Mouse (Mus musculus) hindbrain, postnatal 0 days (tissue): ENCODE measurements at regions not wholly inside any gene's neighbourhood (a gene's known extent, or its start where the extent isn't known, plus 50 kb on each side); places are given as distances from the start of the nearest gene placed in this dataset.

ENCODE experiments used
- ATAC-seq: fragments of 200-750 bp; cut with Nextera tagmentation; 2 replicates; pipeline ENCODE4 v1.8.0; 2017; ENCODE audit warnings: mild to moderate bottlenecking, moderate TSS enrichment, moderate library complexity
- DNase-seq: peaks from one replicate; pipeline ENCODE4 v3.0.0-alpha.2; 2015; ENCODE audit warnings: low spot score
- H3K27ac ChIP-seq: fragments of 300-500 bp; sonication (generic); 2 replicates; pipeline ENCODE4 v1.5.1; 2014; ENCODE audit warnings: mild to moderate bottlenecking
- H3K27me3 ChIP-seq: fragments of 300-500 bp; sonication (generic); 2 replicates; pipeline ENCODE4 v1.6.1; 2014; ENCODE audit warnings: low read length, mixed read lengths; ENCODE audit not compliant: insufficient read depth
- H3K36me3 ChIP-seq: fragments of 300-500 bp; sonication (generic); 2 replicates; pipeline ENCODE4 v1.6.1; 2014; ENCODE audit warnings: low read length, mixed read lengths; ENCODE audit not compliant: insufficient read depth
- H3K4me1 ChIP-seq: fragments of 300-500 bp; sonication (generic); 2 replicates; pipeline ENCODE4 v1.6.1; 2014; ENCODE audit warnings: antibody characterized with exemption, low read length, mixed read lengths; ENCODE audit not compliant: insufficient read depth
- H3K4me2 ChIP-seq: fragments of 300-500 bp; sonication (generic); 2 replicates; pipeline ENCODE4 v1.6.1; 2014; ENCODE audit warnings: low read depth, mild to moderate bottlenecking, low read length, moderate library complexity, mixed read lengths
- H3K4me3 ChIP-seq: fragments of 300-500 bp; sonication (generic); 2 replicates; pipeline ENCODE4 v1.5.1; 2014; ENCODE audit warnings: low read length
- H3K9ac ChIP-seq: fragments of 300-500 bp; sonication (generic); replicated peaks from 2 replicates; pipeline ENCODE4 v1.6.1; 2014; ENCODE audit warnings: mild to moderate bottlenecking, low read length, moderate library complexity, mixed read lengths
- H3K9me3 ChIP-seq: fragments of 300-500 bp; sonication (generic); 2 replicates; pipeline ENCODE4 v1.6.1; 2016; ENCODE audit warnings: low read length, mixed read lengths
- CTCF ChIP-seq: IDR thresholded peaks from 2 replicates; pipeline ENCODE4 v1.5.1; 2016; ENCODE audit warnings: antibody characterized with exemption, control low read depth, low read depth
- WGBS: fragments of 180-500 bp; shearing (Covaris S2); extraction: QIAGEN DNeasy Blood & Tissue Kit; methylation state at CpG from one replicate; pipeline ENCODE4 v1.1.7; 2014; 5-methylcytosine and 5-hydroxymethylcytosine counted together

DNA sequence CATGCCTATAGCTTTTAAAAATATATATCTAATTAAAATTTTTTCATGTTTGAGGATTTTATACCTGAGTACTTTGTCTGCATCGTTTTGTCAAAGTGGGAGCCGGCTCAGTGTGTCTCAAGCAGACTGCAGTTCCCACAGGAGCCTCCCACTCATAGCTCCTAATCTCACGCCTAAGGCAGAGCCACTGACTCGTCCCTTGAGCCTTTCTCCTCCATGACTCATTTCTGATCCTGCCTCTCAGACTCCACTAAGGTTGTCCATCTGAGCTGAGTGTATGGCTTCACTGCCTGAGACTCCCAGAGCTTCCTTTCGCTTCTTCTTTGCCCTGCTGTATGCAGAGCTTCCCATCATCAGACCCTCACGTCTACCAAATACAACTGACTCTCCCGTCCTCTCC lies 98.8 kb downstream of the Efnb2 start:
- no peak overlapping the region for H3K4me3 ChIP-seq
- H3K4me1 ChIP-seq = no peaks in the 10 kb centered on the region
- 84% methylated on average over 7 of the region's 7 CpGs for WGBS
- DNase-seq (no peak), ATAC-seq (no peak)
- no peaks in the 10 kb centered on the region for H3K9me3 ChIP-seq
- H3K9ac ChIP-seq = no peak overlapping the region
- TF ChIP-seq CTCF = no peak
- no peak overlapping the region for H3K27ac ChIP-seq
- no peak overlapping the region for H3K4me2 ChIP-seq
- no peaks in the 10 kb centered on the region for H3K27me3 ChIP-seq
- H3K36me3 ChIP-seq = no peaks in the 10 kb centered on the region

DNA sequence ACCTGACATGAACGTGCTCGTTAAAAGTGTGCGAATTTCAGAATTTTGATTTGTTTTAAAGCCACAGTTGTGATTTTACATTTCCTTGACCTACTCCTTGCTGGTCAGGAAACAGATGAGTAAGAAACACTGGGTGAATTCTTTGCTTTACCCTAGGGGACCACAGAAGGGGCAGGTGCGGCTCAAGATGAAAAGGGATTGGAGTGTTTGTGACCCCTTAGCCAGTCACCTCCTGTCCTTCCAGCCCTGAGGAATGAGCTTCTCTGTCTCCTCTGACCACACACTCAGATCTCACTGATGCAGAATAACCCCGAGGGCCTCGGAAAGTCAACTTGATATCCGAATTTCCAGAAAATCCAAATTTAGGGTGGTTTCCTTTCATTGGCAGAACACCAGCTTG lies 103.0 kb downstream of the Efnb2 start:
- no peak for TF ChIP-seq CTCF
- 90% methylated on average over 7 of the region's 7 CpGs for WGBS

DNA sequence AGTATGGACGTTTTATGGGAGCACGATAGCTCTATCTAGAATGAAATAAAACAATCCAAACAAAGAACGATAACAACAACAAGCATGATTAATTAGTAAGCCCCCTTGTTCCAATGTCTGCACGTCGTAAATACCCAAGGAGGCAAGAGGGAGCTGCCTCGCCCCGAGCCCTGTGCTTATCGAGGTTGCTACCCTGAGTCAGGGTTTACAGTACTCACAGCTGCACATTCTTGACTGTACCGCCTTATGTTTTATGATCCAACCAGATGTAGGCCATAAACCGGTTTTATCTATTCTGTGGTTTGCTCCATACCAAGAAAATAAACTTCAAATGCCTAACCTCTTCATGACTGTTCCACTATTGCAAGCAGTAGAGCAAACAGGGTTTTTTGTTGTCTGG lies 104.9 kb downstream of the Efnb2 start:
- no peak for TF ChIP-seq CTCF
- ATAC-seq = no peak
- H3K4me1 ChIP-seq = no peaks in the 10 kb centered on the region
- no peak overlapping the region for H3K4me3 ChIP-seq
- no peak overlapping the region for H3K4me2 ChIP-seq
- no peaks in the 10 kb centered on the region for H3K27me3 ChIP-seq
- no peaks in the 10 kb centered on the region for H3K9me3 ChIP-seq
- WGBS = 89% methylated on average over 10 of the region's 10 CpGs
- no peak overlapping the region for H3K9ac ChIP-seq
- no peak overlapping the region for H3K27ac ChIP-seq
- no peaks in the 10 kb centered on the region for H3K36me3 ChIP-seq
- no peak for DNase-seq

More for the DNA sequence above, 103.0 kb downstream of the Efnb2 start:
- Histone ChIP-seq H3K4me1 (no peaks in the 10 kb centered on the region), H3K9ac (no peak overlapping the region), H3K4me3 (no peak overlapping the region), H3K9me3 (no peaks in the 10 kb centered on the region), H3K36me3 (no peaks in the 10 kb centered on the region), H3K27me3 (no peaks in the 10 kb centered on the region), H3K27ac (no peak overlapping the region), H3K4me2 (no peak overlapping the region)
- no peak for DNase-seq
- ATAC-seq = no peak

DNA sequence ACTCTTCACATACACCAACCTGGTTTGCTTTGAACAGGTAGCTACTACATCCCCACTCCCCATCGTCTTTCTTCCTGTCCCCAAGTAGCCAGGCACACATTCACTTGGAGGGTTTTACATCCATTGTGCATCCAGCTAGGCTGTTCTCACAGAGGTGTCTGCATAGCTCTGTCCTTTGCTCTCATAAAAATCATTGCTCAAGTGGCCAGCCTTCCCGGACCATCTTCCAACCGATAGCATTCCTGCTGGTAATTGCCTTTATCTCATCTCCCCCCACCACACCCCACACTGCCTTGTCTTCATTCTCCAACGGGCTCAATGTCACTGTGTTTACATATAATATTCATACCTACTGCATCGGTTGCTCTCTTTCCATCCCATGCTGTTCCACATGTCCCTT lies 106.4 kb downstream of the Efnb2 start:
- no peak overlapping the region for H3K4me3 ChIP-seq
- H3K27ac ChIP-seq = no peak overlapping the region
- DNase-seq = no peak
- WGBS = 94% methylated on average over 5 of the region's 5 CpGs
- ATAC-seq = no peak
- H3K4me1 ChIP-seq = no peaks in the 10 kb centered on the region
- TF ChIP-seq CTCF = no peak
- H3K9ac ChIP-seq = no peak overlapping the region
- no peaks in the 10 kb centered on the region for H3K36me3 ChIP-seq
- H3K27me3 ChIP-seq = no peaks in the 10 kb centered on the region
- H3K9me3 ChIP-seq = no peaks in the 10 kb centered on the region
- no peak overlapping the region for H3K4me2 ChIP-seq

DNA sequence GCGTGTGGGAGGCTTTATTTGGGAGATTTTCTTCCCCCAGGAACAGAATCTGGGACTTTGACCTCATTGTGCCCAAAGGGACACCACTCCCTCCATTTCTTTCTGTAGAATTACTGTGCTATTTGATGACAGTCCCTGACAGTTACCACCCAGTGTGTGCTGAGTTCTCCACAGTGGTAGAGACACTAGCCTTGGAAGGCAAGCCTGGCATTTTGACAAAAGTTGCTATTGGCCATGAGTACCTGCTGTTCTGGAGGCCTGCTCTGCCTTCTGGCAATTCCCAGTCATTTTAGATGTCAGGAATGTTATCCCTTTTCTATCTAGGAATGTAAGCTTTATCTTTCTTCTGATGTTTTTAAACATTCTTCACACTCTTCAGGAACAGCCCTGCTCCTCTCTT lies 108.3 kb downstream of the Efnb2 start:
- no peak for TF ChIP-seq CTCF
- peak; percentile 56 for DNase-seq
- H3K4me1 ChIP-seq = no peaks in the 10 kb centered on the region
- no peak overlapping the region for H3K4me3 ChIP-seq
- H3K36me3 ChIP-seq = no peaks in the 10 kb centered on the region
- H3K9me3 ChIP-seq = no peaks in the 10 kb centered on the region
- no peak for ATAC-seq
- no peaks in the 10 kb centered on the region for H3K27me3 ChIP-seq
- H3K4me2 ChIP-seq = no peak overlapping the region
- no peak overlapping the region for H3K9ac ChIP-seq
- WGBS = 76% methylated on average over 1 of the region's 1 CpGs
- no peak overlapping the region for H3K27ac ChIP-seq

DNA sequence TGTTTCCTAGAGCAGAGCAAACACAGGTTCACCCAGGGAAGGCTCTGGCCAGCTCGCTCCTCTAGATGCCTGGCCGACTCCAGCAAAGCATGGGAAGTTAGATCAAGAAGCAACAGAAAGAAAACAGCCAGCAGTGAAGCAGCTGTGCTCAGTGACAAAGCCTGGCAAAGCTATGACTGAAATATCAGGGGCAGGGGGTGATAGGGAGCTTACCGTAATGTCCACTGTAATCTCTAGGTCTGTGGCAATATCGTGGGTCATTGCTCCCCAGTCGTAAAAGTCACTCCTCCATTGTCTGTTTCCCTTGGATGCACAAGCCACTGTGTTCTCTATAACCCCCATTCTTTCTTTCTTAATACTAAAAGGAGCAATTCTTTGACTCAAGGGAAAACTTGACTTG lies 124.4 kb downstream of the Efnb2 start:
- no peak overlapping the region for H3K27ac ChIP-seq
- WGBS = 61% methylated on average over 5 of the region's 5 CpGs
- no peak for TF ChIP-seq CTCF
- H3K4me1 ChIP-seq = no peaks in the 10 kb centered on the region
- no peak overlapping the region for H3K4me3 ChIP-seq
- H3K9ac ChIP-seq = no peak overlapping the region
- no peaks in the 10 kb centered on the region for H3K9me3 ChIP-seq
- H3K4me2 ChIP-seq = no peak overlapping the region
- no peaks in the 10 kb centered on the region for H3K36me3 ChIP-seq
- no peak for ATAC-seq
- no peaks in the 10 kb centered on the region for H3K27me3 ChIP-seq
- DNase-seq = no peak

DNA sequence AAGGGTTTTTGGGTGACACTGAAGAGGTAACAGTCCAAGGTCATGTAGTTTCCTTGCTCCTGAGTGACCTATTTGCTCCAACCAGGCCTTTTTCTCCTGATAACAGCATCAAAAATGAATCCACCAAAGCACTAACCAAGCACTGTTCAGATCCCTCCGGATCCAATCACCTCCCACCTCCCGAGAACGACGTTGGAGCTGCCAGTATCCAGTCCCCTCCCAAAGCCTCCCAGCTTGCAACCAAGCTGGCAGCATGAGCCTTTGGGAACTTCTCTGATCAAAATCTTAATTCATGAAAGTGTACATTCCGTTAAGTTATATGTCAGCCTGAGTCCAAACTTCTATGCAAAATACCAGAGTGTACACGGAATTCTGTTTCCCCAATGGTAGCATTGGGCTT lies 126.3 kb downstream of the Efnb2 start:
- Histone ChIP-seq H3K9ac (no peak overlapping the region), H3K36me3 (no peaks in the 10 kb centered on the region), H3K9me3 (no peaks in the 10 kb centered on the region), H3K4me2 (no peak overlapping the region), H3K4me1 (no peaks in the 10 kb centered on the region), H3K4me3 (no peak overlapping the region), H3K27ac (no peak overlapping the region), H3K27me3 (no peaks in the 10 kb centered on the region)
- TF ChIP-seq CTCF = no peak
- DNase-seq = no peak
- ATAC-seq = no peak
- 37% methylated on average over 6 of the region's 6 CpGs for whole genome bisulfite sequencing
